Mouse (Mus musculus): ENCODE measurements around the gene Inpp1. TPM values are rescaled to one million over a fixed set of nuclear protein-coding genes. Genes with fewer than 3 reads are reported as not detected.

The Inpp1 gene
- polyA plus RNA-seq, 1 experiment from 2014 or later, result 16.0 TPM

- 90% methylated on average over 3 of the region's 3 CpGs for WGBS
Observed at GRCm38 (mm10) chr1:52800340-52800740, 17.1 kb downstream of the Inpp1 start.

GRCm38 (mm10) chr1:52799772-52800171 lies 17.7 kb downstream of the Inpp1 start:
- Histone ChIP-seq H3K9me3 (ENCODE audit: control insufficient read depth, low read length) (no peaks in the 10 kb centered on the region), H3K4me1 (ENCODE audit: control insufficient read depth, insufficient read depth, low read length) (peaks cover 2% of the 10 kb centered on the region; the same call in 1 of the 2 replicates), H3K27me3 (ENCODE audit: control insufficient read depth, insufficient read depth, low read length) (no peaks in the 10 kb centered on the region), H3K36me3 (ENCODE audit: control insufficient read depth, insufficient read depth, low read length) (no peaks in the 10 kb centered on the region), H3K4me3 (ENCODE audit: low read depth, low read length) (no peak overlapping the region), H3K4me2 (ENCODE audit: low read depth, severe bottlenecking) (no peak overlapping the region), H3K9ac (ENCODE audit: low read length) (no peak overlapping the region), H3K27ac (replicated peaks; ENCODE audit: low read depth, low read length) (no peak overlapping the region)
- no peak for DNase-seq (ENCODE audit: low spot score)
- ATAC-seq (ENCODE audit: insufficient number of reproducible peaks, low FRiP score, low TSS enrichment, low read depth), result no peak
- WGBS, result 82% methylated on average over 5 of the region's 5 CpGs

More at GRCm38 (mm10) chr1:52800340-52800740, 17.1 kb downstream of the Inpp1 start:
- no peak overlapping the region for H3K4me3 ChIP-seq (ENCODE audit: low read depth, low read length)
- ATAC-seq (ENCODE audit: insufficient number of reproducible peaks, low FRiP score, low TSS enrichment, low read depth), result no peak
- no peak overlapping the region for H3K9ac ChIP-seq (ENCODE audit: low read length)
- DNase-seq (ENCODE audit: low spot score), result no peak
- H3K36me3 ChIP-seq (ENCODE audit: control insufficient read depth, insufficient read depth, low read length), result no peaks in the 10 kb centered on the region
- H3K4me2 ChIP-seq (ENCODE audit: low read depth, severe bottlenecking), result no peak overlapping the region
- no peak overlapping the region for H3K27ac ChIP-seq (replicated peaks; ENCODE audit: low read depth, low read length)
- no peaks in the 10 kb centered on the region for H3K9me3 ChIP-seq (ENCODE audit: control insufficient read depth, low read length)
- peaks cover 2% of the 10 kb centered on the region; the same call in 1 of the 2 replicates for H3K4me1 ChIP-seq (ENCODE audit: control insufficient read depth, insufficient read depth, low read length)
- H3K27me3 ChIP-seq (ENCODE audit: control insufficient read depth, insufficient read depth, low read length), result no peaks in the 10 kb centered on the region

GRCm38 (mm10) chr1:52799056-52799726 lies 18.3 kb downstream of the Inpp1 start:
- Histone ChIP-seq H3K36me3 (ENCODE audit: control insufficient read depth, insufficient read depth, low read length) (no peaks in the 10 kb centered on the region), H3K4me1 (ENCODE audit: control insufficient read depth, insufficient read depth, low read length) (peaks cover 2% of the 10 kb centered on the region; the same call in 1 of the 2 replicates), H3K4me2 (ENCODE audit: low read depth, severe bottlenecking) (no peak overlapping the region), H3K4me3 (ENCODE audit: low read depth, low read length) (no peak overlapping the region), H3K27ac (replicated peaks; ENCODE audit: low read depth, low read length) (no peak overlapping the region), H3K27me3 (ENCODE audit: control insufficient read depth, insufficient read depth, low read length) (no peaks in the 10 kb centered on the region), H3K9ac (ENCODE audit: low read length) (no peak overlapping the region), H3K9me3 (ENCODE audit: control insufficient read depth, low read length) (no peaks in the 10 kb centered on the region)
- no peak for DNase-seq (ENCODE audit: low spot score)
- no peak for ATAC-seq (ENCODE audit: insufficient number of reproducible peaks, low FRiP score, low TSS enrichment, low read depth)
- 77% methylated on average over 10 of the region's 10 CpGs for WGBS

- 86% methylated on average over 2 of the region's 2 CpGs for WGBS
Observed at GRCm38 (mm10) chr1:52795927-52796326, 21.6 kb downstream of the Inpp1 start.

GRCm38 (mm10) chr1:52793692-52794091 lies 23.8 kb downstream of the Inpp1 start:
- H3K9ac ChIP-seq (ENCODE audit: low read length), result no peak overlapping the region
- H3K27me3 ChIP-seq (ENCODE audit: control insufficient read depth, insufficient read depth, low read length), result no peaks in the 10 kb centered on the region
- H3K4me3 ChIP-seq (ENCODE audit: low read depth, low read length), result no peak overlapping the region
- no peak for DNase-seq (ENCODE audit: low spot score)
- no peak overlapping the region for H3K4me2 ChIP-seq (ENCODE audit: low read depth, severe bottlenecking)
- no peak for ATAC-seq (ENCODE audit: insufficient number of reproducible peaks, low FRiP score, low TSS enrichment, low read depth)
- no peaks in the 10 kb centered on the region for H3K9me3 ChIP-seq (ENCODE audit: control insufficient read depth, low read length)
- H3K4me1 ChIP-seq (ENCODE audit: control insufficient read depth, insufficient read depth, low read length), result no peaks in the 10 kb centered on the region
- WGBS, result 82% methylated on average over 3 of the region's 3 CpGs
- 0 out of 2 replicates have a peak, but pooled peaks cover 3% of the 10 kb centered on the region for H3K36me3 ChIP-seq (ENCODE audit: control insufficient read depth, insufficient read depth, low read length)
- H3K27ac ChIP-seq (replicated peaks; ENCODE audit: low read depth, low read length), result no peak overlapping the region

More at GRCm38 (mm10) chr1:52795927-52796326, 21.6 kb downstream of the Inpp1 start:
- Histone ChIP-seq H3K4me1 (ENCODE audit: control insufficient read depth, insufficient read depth, low read length) (peaks cover 2% of the 10 kb centered on the region; the same call in 1 of the 2 replicates), H3K27ac (replicated peaks; ENCODE audit: low read depth, low read length) (no peak overlapping the region), H3K9ac (ENCODE audit: low read length) (no peak overlapping the region), H3K4me3 (ENCODE audit: low read depth, low read length) (no peak overlapping the region), H3K4me2 (ENCODE audit: low read depth, severe bottlenecking) (no peak overlapping the region), H3K27me3 (ENCODE audit: control insufficient read depth, insufficient read depth, low read length) (no peaks in the 10 kb centered on the region), H3K9me3 (ENCODE audit: control insufficient read depth, low read length) (no peaks in the 10 kb centered on the region), H3K36me3 (ENCODE audit: control insufficient read depth, insufficient read depth, low read length) (no peaks in the 10 kb centered on the region)
- DNase-seq (ENCODE audit: low spot score) (no peak), ATAC-seq (ENCODE audit: insufficient number of reproducible peaks, low FRiP score, low TSS enrichment, low read depth) (no peak)

GRCm38 (mm10) chr1:52792701-52793100 lies 24.8 kb downstream of the Inpp1 start:
- Histone ChIP-seq H3K4me3 (ENCODE audit: low read depth, low read length) (no peak overlapping the region), H3K36me3 (ENCODE audit: control insufficient read depth, insufficient read depth, low read length) (0 out of 2 replicates have a peak, but pooled peaks cover 3% of the 10 kb centered on the region), H3K4me1 (ENCODE audit: control insufficient read depth, insufficient read depth, low read length) (no peaks in the 10 kb centered on the region), H3K27me3 (ENCODE audit: control insufficient read depth, insufficient read depth, low read length) (no peaks in the 10 kb centered on the region), H3K9ac (ENCODE audit: low read length) (no peak overlapping the region), H3K27ac (replicated peaks; ENCODE audit: low read depth, low read length) (no peak overlapping the region), H3K4me2 (ENCODE audit: low read depth, severe bottlenecking) (no peak overlapping the region), H3K9me3 (ENCODE audit: control insufficient read depth, low read length) (no peaks in the 10 kb centered on the region)
- ATAC-seq (ENCODE audit: insufficient number of reproducible peaks, low FRiP score, low TSS enrichment, low read depth) (no peak), DNase-seq (ENCODE audit: low spot score) (no peak)

- Histone ChIP-seq H3K4me2 (ENCODE audit: low read depth, severe bottlenecking) (no peak overlapping the region), H3K27me3 (ENCODE audit: control insufficient read depth, insufficient read depth, low read length) (no peaks in the 10 kb centered on the region), H3K9me3 (ENCODE audit: control insufficient read depth, low read length) (no peaks in the 10 kb centered on the region), H3K27ac (replicated peaks; ENCODE audit: low read depth, low read length) (no peak overlapping the region), H3K4me3 (ENCODE audit: low read depth, low read length) (no peak overlapping the region), H3K4me1 (ENCODE audit: control insufficient read depth, insufficient read depth, low read length) (no peaks in the 10 kb centered on the region), H3K36me3 (ENCODE audit: control insufficient read depth, insufficient read depth, low read length) (0 out of 2 replicates have a peak, but pooled peaks cover 3% of the 10 kb centered on the region), H3K9ac (ENCODE audit: low read length) (no peak overlapping the region)
- DNase-seq (ENCODE audit: low spot score), result no peak
- WGBS, result 94% methylated on average over 1 of the region's 1 CpGs
- ATAC-seq (ENCODE audit: insufficient number of reproducible peaks, low FRiP score, low TSS enrichment, low read depth), result no peak
Observed at GRCm38 (mm10) chr1:52787254-52787653, 30.2 kb downstream of the Inpp1 start.

- WGBS, result 82% methylated on average over 7 of the region's 7 CpGs
- DNase-seq (ENCODE audit: low spot score), result no peak
- Histone ChIP-seq H3K27me3 (ENCODE audit: control insufficient read depth, insufficient read depth, low read length) (no peaks in the 10 kb centered on the region), H3K4me2 (ENCODE audit: low read depth, severe bottlenecking) (no peak overlapping the region), H3K9me3 (ENCODE audit: control insufficient read depth, low read length) (no peaks in the 10 kb centered on the region), H3K9ac (ENCODE audit: low read length) (no peak overlapping the region), H3K4me1 (ENCODE audit: control insufficient read depth, insufficient read depth, low read length) (no peaks in the 10 kb centered on the region), H3K4me3 (ENCODE audit: low read depth, low read length) (no peak overlapping the region), H3K36me3 (ENCODE audit: control insufficient read depth, insufficient read depth, low read length) (no peaks in the 10 kb centered on the region), H3K27ac (replicated peaks; ENCODE audit: low read depth, low read length) (no peak overlapping the region)
- no peak for ATAC-seq (ENCODE audit: insufficient number of reproducible peaks, low FRiP score, low TSS enrichment, low read depth)
Observed at GRCm38 (mm10) chr1:52765176-52766111, 52.0 kb downstream of the Inpp1 start.

Measured in limb, embryonic 11.5 days (tissue).